ENCODE assay signal across 22 mouse cellular contexts in the genomic region with DNA sequence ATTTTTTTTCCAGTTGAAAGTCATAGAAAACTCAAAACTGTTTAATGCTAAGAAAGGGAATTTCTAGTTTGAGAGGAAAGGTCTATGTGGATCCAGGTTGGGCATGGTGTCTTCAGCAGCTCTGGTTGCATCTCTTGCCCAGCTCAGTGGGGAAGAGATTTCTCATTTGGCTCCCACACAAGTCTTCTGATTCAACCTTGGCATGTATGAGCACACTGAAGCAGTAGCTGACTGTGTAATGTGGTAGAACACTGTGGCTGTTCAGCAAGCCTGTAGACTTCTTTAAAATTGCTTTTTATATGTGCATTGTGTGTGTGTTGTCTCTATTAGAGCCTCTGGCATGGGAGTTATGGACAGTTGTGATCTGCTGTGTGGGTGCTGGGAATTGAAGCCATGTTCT. TPM values are rescaled to one million over a fixed set of nuclear protein-coding genes. Genes with fewer than 3 reads are reported as not detected.
DNase-seq lines count a peak whose midpoint lies in the region; ATAC-seq and TF ChIP-seq lines count a peak whose summit lies in the region.
"Had no signal": no experiment of that assay in that cellular context is flagged by ENCODE, and none has a peak within 500 bp of the region (broad histone marks: within the 10 kb centered on the region; RNA-seq: fewer than 3 reads in every experiment).

No protein-coding gene starts in this region.

- peak overlapping the region; percentile 82 for H3K27ac ChIP-seq in cerebellum, adult 2 months (ENCODE audit: insufficient read depth, low read length)
- H3K27ac ChIP-seq in forebrain, postnatal 0 days (ENCODE audit: low read depth, low read length), result no peak overlapping the region
- H3K27ac ChIP-seq: forebrain, embryonic 13.5 days; hindbrain, embryonic 10.5 days; hindbrain, postnatal 0 days; liver, embryonic 14.5 days; midbrain, embryonic 12.5 days; neural tube, embryonic 15.5 days had no signal

- no peaks in the 10 kb centered on the region for H3K9me3 ChIP-seq in forebrain, postnatal 0 days (ENCODE audit: low read length)
- H3K9me3 ChIP-seq: forebrain, embryonic 13.5 days; heart, embryonic 12.5 days; hindbrain, embryonic 10.5 days; limb, embryonic 15.5 days; midbrain, embryonic 12.5 days; neural tube, embryonic 15.5 days had no signal

- H3K4me1 ChIP-seq in cerebellum, adult 2 months (ENCODE audit: control insufficient read depth, insufficient read depth, low read length), result peaks cover 26% of the 10 kb centered on the region
- no peaks in the 10 kb centered on the region for H3K4me1 ChIP-seq in forebrain, postnatal 0 days (ENCODE audit: insufficient read depth)

- H3K4me3 ChIP-seq in cerebellum, adult 2 months (replicated peaks; ENCODE audit: insufficient read depth, low read depth, low read length), result no peak overlapping the region
- H3K4me3 ChIP-seq in forebrain, postnatal 0 days (ENCODE audit: low read depth, low read length), result no peak overlapping the region
- H3K4me3 ChIP-seq: forebrain, embryonic 13.5 days; heart, embryonic 12.5 days; hindbrain, embryonic 10.5 days; limb, embryonic 15.5 days; midbrain, embryonic 12.5 days; neural tube, embryonic 15.5 days had no signal

- ATAC-seq in forebrain, postnatal 0 days, result no peak
- ATAC-seq: forebrain, embryonic 13.5 days; hindbrain, postnatal 0 days; intestine, embryonic 16.5 days had no signal

- TF ChIP-seq CTCF in cerebellum, adult 2 months (IDR thresholded peaks at IDR 0.05; ENCODE audit: borderline replicate concordance, insufficient read depth, low read depth, low read length), result no peak
- no peak for TF ChIP-seq CTCF in forebrain, postnatal 0 days (IDR thresholded peaks at IDR 0.05; ENCODE audit: low read depth)

- H3K9ac ChIP-seq in forebrain, postnatal 0 days, result no peak overlapping the region
- H3K9ac ChIP-seq: forebrain, embryonic 13.5 days; heart, embryonic 12.5 days; limb, embryonic 15.5 days; liver, embryonic 14.5 days; lung, embryonic 14.5 days; midbrain, embryonic 12.5 days; neural tube, embryonic 15.5 days had no signal

- H3K36me3 ChIP-seq in forebrain, postnatal 0 days (ENCODE audit: insufficient read depth), result no peaks in the 10 kb centered on the region
- H3K36me3 ChIP-seq: heart, embryonic 12.5 days; hindbrain, embryonic 10.5 days; limb, embryonic 15.5 days; midbrain, embryonic 12.5 days; neural tube, embryonic 15.5 days had no signal

- no peaks in the 10 kb centered on the region for H3K27me3 ChIP-seq in cerebellum, adult 2 months (ENCODE audit: control insufficient read depth, insufficient read depth, low read length)
- H3K27me3 ChIP-seq in forebrain, postnatal 0 days (ENCODE audit: insufficient read depth, low read length), result no peaks in the 10 kb centered on the region
- H3K27me3 ChIP-seq: forebrain, embryonic 13.5 days; heart, embryonic 12.5 days; limb, embryonic 15.5 days; midbrain, embryonic 12.5 days; neural tube, embryonic 15.5 days had no signal

- H3K4me2 ChIP-seq in forebrain, postnatal 0 days (ENCODE audit: low read depth), result no peak overlapping the region
- H3K4me2 ChIP-seq: forebrain, embryonic 13.5 days; heart, embryonic 12.5 days; limb, embryonic 15.5 days; lung, embryonic 14.5 days; midbrain, embryonic 12.5 days; neural tube, embryonic 15.5 days had no signal

- TF ChIP-seq POLR2A in cerebellum, adult 2 months (IDR thresholded peaks at IDR 0.05; ENCODE audit: borderline replicate concordance, insufficient read depth, low read length), result no peak

- DNase-seq in gastrocnemius, postnatal 25 days, result peak; percentile 19
- no peak for DNase-seq in gastrocnemius, postnatal 4 days (ENCODE audit: low spot score in 2 of 2)
- DNase-seq in brain, adult 2 months (ENCODE audit: low read depth, low spot score), result peak; percentile 94
- DNase-seq in cerebellum, adult 2 months, result peak; percentile 66 to 91
- peak; percentile 72 to 77 for DNase-seq in cerebellum, postnatal 25 days
- DNase-seq in forebrain, postnatal 0 days, result no peak
- no peak for DNase-seq in embryo, embryonic 9.5 days (ENCODE audit: extremely low spot score)
- DNase-seq: adrenal gland, adult 8-10 months; heart, adult 11 months; heart, postnatal 10 days; kidney, postnatal 36 days; left cerebral cortex, postnatal 4 days; lung, embryonic 14.5 days had no signal

RNA-seq across cellular contexts. Expression of gene Fbxw11, which starts 24.5 kb away (rescaled TPM):
- 10 to 100 TPM; 41.5 to 52.7 TPM for total RNA-seq in gastrocnemius, postnatal 25 days (2021)
- total RNA-seq in gastrocnemius, postnatal 4 days (2021), result 10 to 100 TPM; 63.4 to 71.3 TPM
- polyA plus RNA-seq in cerebellum, adult 2 months (2012; rRNA removed), result 122 and 132 TPM in 2 replicates
- 147 and 161 TPM in 2 replicates for total RNA-seq in forebrain, postnatal 0 days (2014; rRNA removed)
- polyA plus RNA-seq in forebrain, postnatal 0 days (2015; fragmentation: Nextera tagmentation; extraction: Ambion mirVana), result 85.9 and 110 TPM in 2 replicates

Comparison
In these comparisons a context has a peak if more than half of its experiments do, and no peak if none do; other contexts are left out.
1. DNase-seq: peak in gastrocnemius, postnatal 25 days (single experiment), brain, adult 2 months (single experiment), cerebellum, adult 2 months (2 of 2) and cerebellum, postnatal 25 days (2 of 2); none in gastrocnemius, postnatal 4 days (0 of 2), forebrain, postnatal 0 days (single experiment) and embryo, embryonic 9.5 days (single experiment).